Mouse (Mus musculus) spleen, postnatal 14 days (tissue): ENCODE data around the gene Selenom.

Experiments used
- DNase-seq, 2 experiments: peaks; one replicate each; pipeline ENCODE4 v3.0.0; 2021 to 2022; ENCODE audit warnings: low spot score in 2 of 2

The Selenom gene

GRCm38 (mm10) chr11:3514529-3515054, at the start of gene Selenom:
TSS of gene Selenom (plus strand) at chr11:3514684.
- DNase-seq: peak; percentile 55 to 64

GRCm38 (mm10) chr11:3471448-3471850, 43.0 kb upstream of the Selenom start:
- DNase-seq: no peak

DNA sequence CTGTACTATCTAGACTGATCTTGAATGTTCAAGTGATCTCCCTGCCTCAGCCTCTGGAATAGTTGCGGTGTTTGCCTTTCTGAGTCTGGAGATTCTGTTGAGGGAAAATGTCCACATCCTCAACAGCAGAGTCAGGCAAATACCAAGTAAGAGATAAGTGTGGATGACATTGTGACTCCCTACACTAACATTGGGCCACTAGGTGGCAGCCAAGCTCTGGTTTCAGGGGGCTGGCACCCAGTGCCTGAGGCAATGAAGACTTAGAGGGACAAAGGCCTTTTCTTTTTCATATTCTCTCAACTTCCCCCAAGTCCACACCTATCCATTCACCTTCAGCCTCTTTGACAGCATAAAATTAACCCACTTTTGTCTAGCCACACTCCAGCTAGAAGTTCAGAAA, 42.0 kb upstream of the Selenom start:
- DNase-seq: peak; percentile 46 to 73

DNA sequence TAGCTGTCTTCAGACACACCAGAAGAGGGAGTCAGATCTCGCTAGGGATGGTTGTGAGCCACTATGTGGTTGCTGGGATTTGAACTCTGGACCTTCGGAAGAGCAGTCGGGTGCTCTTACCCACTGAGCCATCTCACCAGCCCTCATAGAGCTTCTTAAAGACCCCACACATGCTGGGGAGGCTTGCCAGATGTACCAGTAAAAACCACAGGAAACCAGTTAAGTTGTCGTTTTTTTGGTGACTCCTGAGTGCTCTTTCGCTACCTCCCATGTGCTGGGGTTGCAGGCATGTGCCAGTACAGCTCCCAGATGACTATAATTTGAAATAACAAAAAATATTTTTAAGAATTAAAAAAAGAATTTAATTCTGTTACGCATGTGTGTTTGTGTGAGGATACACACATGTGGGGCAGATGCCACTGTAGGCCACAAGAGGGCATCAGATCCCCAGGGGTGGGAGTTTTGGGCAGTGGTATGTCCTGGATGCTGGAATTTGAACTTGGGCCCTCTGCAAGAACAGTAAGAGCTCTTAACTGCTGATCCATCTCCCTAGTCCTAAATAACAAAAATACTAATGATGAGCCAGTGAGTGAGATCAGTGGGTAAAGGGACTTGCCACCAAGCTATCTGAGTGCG, 39.9 kb upstream of the Selenom start:
- DNase-seq: no peak

GRCm38 (mm10) chr11:3475489-3475888, 39.0 kb upstream of the Selenom start:
- DNase-seq: no peak

GRCm38 (mm10) chr11:3483980-3484642, 30.4 kb upstream of the Selenom start:
- no peak for DNase-seq

DNA sequence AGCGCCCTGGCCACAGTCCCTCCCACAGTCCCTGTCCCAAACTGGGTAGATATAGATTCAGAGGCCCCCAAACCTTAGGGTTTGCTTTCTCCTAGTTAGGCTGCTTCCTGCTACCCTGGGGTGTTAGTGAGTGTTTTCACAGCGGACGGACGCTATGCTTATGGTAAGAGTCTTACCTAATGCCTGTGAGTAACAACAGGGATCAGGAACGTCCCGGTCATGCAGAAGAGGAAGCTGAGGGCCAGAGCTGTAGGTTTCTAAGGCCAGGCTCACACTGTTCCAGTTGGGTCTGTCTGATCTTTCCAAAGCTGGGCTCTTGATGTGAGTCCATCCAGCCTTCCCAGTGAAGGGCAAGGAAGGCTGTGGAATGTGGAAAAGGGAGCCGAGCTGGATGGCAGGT, 28.1 kb upstream of the Selenom start:
- DNase-seq: no peak

DNA sequence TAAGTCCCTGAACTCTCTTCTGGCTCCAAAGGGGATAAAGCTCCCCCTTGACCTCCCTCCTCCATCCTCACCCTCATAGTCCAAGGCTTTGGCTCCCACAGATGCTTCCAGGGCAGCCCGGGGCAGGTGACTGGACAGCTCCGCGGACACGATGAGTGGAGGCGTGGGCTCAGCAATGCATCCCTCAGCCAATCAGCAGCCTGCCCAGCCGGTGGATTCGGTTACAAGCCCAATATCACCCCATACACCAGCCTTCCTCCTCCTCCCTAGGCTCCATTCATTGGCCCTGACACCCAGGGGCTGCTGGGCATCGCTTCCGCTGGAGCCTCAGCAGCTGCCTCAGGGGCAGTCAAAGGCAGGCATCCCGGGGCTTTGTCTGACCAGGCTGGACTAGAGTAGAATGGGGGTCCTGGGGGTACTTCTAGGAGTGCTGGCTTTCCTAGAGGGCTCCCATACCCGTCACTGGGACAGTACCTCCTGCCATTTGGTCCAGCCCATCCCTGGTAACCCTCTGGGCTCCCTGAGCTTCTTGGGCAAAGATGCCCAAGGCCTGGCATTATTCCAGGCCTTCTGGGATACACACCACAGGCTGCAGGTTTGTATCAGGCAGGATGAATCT, 26.4 kb upstream of the Selenom start, which contains the start of gene Pla2g3:
TSS of gene Pla2g3 (plus strand) at position 333 of the 619 bp plus-strand sequence.
- DNase-seq: no peak

DNA sequence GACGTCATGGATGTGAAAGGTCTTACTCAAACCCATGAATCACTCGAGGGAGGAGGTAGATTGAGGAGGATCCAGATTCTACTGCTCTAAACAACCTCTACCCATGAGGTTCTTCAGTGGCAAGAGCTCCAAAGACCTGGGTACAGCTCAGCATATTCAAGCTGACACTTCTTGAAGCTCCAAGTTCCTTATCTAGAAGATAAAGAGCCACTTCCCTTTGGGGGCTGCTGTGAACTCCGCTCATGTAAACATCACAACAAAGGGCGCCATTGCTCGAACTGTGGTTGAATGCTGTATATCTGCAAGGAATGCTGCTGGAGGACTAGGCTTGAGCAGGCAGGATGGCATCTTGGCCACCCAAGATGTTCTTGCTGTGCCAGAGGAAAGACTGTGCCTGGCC, 25.4 kb upstream of the Selenom start:
- no peak for DNase-seq

DNA sequence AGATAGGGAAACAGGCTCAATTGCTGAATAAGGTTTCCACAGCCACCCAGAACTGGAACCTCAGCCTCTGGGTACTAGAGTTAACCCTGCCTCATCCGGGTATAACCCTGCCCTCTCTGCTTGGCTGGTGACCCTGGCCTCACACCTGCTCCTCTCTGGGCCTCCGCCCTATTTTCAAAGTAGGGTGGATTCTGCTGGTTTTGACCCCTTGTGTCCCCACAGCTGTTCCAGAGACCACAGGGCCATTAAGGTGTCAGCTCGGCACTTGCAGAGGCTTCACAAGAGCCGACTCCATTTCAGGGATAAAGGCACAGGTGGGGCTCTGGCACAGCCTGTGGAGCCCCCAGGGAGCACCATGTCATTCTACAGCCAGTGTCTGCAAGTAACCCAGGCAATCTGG, 21.7 kb upstream of the Selenom start:
- no peak for DNase-seq

DNA sequence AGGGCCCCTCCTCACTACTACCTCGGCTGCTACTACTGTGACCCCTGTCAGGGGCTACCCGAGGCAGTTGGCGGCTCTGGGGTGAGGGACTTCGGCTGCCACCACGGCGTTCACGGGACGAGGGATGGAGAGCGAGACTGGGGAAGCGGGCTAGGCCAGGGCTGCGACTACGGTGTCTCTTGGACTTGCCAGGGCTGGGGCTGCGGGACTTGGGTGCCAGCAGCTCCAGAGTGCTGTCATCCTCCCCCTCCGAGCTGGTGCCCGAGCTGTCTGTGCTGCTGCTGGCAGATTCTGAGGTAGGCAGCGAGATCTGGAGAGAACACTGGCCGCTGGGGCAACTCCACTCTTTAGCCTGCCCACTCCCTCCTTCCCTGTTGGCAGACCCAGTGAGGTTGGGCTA, 19.6 kb upstream of the Selenom start:
- DNase-seq: no peak

DNA sequence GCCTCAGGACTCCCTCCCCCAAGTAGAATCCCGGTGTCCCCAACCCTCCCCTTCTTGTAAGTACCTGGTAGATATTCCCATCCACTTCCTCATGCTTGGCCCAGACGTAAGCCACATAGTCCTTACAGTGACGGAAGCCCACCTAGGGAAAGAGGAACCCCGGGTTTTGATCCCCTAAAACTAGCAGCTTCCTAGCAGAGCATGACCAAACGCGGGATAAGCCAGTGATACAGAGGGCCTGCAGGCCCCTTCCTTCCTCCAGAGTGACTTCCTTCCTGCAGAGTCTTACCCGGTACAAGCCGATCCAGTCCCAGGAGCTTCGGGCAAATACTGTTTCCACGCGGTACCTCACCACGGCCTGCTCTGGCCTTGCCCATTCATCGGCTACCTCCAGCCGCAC, 19.0 kb upstream of the Selenom start:
- DNase-seq: no peak

DNA sequence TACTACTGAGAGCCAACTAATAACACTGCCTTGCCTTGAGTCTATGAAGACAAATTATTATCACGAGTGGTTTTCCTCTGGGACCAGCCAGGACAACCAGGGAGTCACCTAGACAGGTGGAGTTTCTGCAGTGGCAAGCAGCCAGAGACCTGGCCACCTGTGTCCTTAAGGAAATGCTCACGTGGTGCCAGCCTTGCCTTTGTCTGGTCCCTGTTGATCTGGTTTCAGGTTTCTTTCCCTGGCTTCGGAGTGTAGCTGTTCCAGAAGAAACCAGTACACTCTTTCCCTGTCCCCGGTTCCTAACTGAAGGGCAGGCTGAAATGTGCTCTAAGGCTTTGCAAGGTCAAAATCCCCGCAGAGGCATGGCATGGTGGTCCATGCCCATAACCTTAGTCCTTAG, 17.7 kb upstream of the Selenom start:
- no peak for DNase-seq

DNA sequence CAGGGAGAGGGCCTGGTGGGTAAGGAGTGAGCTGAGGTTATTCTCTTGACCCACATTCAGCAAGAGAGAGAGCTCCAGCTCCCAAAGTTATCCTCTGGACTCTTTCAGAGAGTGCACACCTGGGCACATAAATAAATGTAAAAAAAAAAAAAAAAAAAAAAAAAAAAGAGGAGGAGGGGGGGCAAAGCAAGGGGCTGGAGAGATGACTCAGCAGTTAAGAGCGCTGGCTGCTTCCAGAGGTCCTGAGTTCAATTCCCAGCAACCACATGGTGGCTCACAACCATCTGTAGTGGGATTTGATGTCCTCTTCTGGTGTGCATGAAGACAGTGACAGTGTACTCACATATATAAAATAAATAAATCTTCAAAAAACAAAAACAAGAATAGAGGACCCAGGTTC, 17.2 kb upstream of the Selenom start:
- no peak for DNase-seq

DNA sequence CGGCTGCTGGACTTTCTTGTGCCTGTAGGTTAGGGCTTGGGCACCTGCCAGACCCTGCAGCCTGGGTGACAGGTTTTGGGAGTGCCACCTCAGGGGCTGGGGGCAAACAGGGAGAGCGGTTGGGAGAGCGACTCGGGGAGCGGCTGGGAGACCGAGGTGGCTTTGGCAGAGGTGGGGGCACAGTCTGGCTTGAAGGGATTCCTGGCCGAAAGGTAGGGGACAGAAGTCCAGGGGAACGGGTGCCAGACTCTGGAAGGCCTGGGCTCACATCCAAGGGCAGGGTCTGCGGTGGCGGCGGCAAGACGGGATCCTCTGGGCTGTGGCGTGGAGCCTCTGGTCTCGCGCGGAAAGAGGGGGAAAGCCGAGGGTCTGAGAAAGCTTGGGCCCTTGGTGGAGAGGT, 12.4 kb upstream of the Selenom start:
- DNase-seq: no peak

- DNase-seq: no peak
Measured at GRCm38 (mm10) chr11:3502459-3503072, 11.9 kb upstream of the Selenom start.

DNA sequence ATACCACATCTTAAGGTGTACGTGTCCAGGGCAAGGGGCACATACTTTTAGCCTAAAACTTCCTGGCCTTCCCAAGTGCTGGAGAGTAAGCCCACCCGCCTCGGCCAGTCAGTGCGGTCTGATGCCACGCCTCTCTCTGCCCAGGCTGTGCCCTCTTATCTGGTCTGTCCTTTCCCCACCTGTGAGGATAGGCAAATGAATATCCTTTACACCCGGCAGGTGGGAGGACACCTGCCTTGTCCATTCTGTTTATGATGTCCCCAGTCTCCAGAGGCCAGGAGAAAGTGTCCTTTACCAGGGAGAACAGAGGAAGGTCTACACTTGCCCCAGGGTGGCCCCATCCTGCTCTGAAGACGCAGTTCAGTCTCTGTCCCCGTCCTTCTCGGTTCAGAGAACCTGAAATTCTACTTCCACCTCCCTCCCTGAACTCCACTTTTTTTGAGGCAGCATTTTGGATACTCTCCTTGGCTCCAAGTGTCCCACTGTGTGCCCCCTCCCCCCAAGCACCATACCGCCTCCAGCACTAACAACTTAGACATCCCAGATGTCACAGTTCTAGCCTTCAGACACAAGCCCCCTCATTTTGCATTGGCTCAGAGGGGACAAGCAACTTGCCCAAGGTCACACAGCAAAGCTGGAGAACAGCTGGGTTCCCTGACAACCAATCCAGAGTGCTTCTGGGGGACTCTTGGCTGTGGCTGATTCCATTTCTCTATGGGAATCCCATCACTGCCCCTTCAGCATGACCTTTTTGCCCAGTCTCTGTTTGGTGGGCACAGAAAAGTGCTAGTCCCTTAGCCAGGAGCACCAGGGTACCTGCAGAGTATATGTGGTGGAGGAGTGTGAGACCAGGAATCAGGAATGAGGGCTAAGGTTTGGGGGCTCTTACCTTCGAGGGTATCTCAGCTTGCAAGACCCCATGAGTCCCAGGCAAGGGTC, 10.5 kb upstream of the Selenom start:
- no peak for DNase-seq

GRCm38 (mm10) chr11:3508226-3508625, 6.3 kb upstream of the Selenom start:
- no peak for DNase-seq

DNA sequence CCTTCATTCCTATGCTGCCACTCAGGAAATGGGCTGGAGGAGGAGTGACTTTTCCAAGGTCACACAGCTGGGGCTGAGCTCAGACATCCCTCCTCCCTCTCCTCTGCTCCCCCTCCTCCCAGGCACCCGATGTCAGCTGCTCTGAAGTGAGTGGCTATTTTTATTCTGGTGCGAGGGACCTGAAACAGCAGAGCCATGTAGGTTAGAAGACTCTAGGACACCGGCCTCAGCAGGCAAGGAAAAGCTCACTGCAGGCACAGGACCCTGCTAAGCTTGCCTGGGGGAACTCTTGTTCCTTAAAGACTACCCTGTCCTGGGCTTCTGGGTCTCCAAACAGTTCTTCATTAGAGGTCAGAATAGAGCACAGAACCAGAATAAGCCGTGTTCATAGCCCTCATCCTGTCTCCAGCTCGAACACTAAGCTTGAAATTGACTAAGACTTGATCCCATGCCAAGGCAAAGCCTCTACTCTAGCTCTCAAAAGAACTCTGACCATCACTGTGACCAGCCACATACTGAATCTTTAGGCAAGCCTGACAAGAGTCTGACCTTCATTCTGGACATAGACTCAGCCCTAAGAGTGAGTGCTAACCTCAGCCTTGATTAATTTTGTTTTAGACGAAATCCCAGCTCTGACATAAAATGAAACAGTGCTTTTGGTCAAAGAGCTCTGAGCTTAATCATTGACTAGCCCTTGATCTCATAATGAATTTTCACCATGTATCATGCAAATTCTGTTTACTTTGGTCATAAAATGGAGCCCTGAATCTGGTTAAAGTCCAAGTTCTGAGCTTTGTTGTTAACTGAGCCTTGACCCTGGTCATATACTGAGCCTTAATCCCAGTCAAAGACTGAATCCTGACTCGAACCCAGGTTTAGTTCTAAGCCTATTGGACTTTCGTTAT, 5.1 kb upstream of the Selenom start:
- no peak for DNase-seq

DNA sequence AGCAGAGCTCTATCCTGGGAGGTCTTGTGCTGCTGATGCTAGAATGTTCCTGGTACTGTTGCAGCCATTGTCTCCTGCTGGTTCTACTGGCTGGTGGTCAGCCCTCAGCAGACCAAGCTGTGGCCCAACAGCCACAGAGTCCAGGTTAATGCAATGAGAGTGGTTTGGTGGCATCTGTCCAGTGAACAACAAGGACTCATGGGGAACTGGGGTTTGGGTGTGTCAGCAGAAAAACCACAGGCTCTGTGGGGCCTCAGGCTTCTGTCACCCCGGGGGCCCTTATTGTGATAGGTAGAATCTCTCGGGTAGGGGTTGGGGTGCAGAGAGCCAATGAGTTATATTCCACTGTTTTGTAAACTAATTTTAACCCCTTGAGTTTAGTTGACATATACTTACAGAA, 4.2 kb upstream of the Selenom start:
- no peak for DNase-seq
